Mouse (Mus musculus) cerebellum, adult 2 months (tissue): ENCODE results near the gene Gpm6a. TPM values are rescaled to one million over a fixed set of nuclear protein-coding genes. Genes with fewer than 3 reads are reported as not detected.
"Not testable (repeated sequence)": the region's sequence is repeated elsewhere in the genome, so short reads cannot be mapped to it uniquely, and the experiment has no call there.

Experiments used
- DNase-seq, 2 experiments: peaks; one replicate each; pipeline ENCODE4 v3.0.0; 2021
- H3K27ac ChIP-seq: fragments of 200-500 bp; 2 replicates; pipeline ENCODE4 v1.5.1; 2012; ENCODE audit warnings: low read length, control low read depth, inconsistent platforms; ENCODE audit not compliant: insufficient read depth
- H3K27me3 ChIP-seq: fragments of 200-500 bp; 2 replicates; pipeline ENCODE4 v1.6.1; 2012; ENCODE audit warnings: inconsistent platforms, mild to moderate bottlenecking, low read length, moderate library complexity; ENCODE audit not compliant: control insufficient read depth, insufficient read depth
- H3K4me1 ChIP-seq: fragments of 200-500 bp; 2 replicates; pipeline ENCODE4 v1.6.1; 2011; ENCODE audit warnings: low read length; ENCODE audit not compliant: control insufficient read depth, insufficient read depth
- H3K4me3 ChIP-seq: fragments of 200-500 bp; replicated peaks from 2 replicates; pipeline ENCODE3; 2011; ENCODE audit warnings: mild to moderate bottlenecking, low read depth, low read length, control low read depth; ENCODE audit not compliant: insufficient read depth
- CTCF ChIP-seq: fragments of 200-500 bp; IDR thresholded peaks from 2 replicates; pipeline ENCODE4 v1.5.1; 2011; ENCODE audit warnings: low read depth, mild to moderate bottlenecking, control low read depth, low read length, moderate library complexity, borderline replicate concordance; ENCODE audit not compliant: insufficient read depth
- POLR2A ChIP-seq: fragments of 200-500 bp; IDR thresholded peaks from 2 replicates; pipeline ENCODE4 v1.6.1; 2011; ENCODE audit warnings: low read length, control low read depth, borderline replicate concordance; ENCODE audit not compliant: insufficient read depth
- WGBS: fragments of 180-500 bp; shearing (Covaris S2); methylation state at CpG from one replicate; pipeline ENCODE4 v1.1.7; 2018; 5-methylcytosine and 5-hydroxymethylcytosine counted together
- polyA plus RNA-seq: library from polyadenylated mRNA; depleted of rRNA; stranded (reverse); fragments of >200 nt; gene quantifications from 2 replicates; pipeline ENCODE4 v1.2.3, GENCODE M21; 2012; rRNA removed

The Gpm6a gene
- polyA plus RNA-seq, 1 experiment, result 556 TPM

DNA sequence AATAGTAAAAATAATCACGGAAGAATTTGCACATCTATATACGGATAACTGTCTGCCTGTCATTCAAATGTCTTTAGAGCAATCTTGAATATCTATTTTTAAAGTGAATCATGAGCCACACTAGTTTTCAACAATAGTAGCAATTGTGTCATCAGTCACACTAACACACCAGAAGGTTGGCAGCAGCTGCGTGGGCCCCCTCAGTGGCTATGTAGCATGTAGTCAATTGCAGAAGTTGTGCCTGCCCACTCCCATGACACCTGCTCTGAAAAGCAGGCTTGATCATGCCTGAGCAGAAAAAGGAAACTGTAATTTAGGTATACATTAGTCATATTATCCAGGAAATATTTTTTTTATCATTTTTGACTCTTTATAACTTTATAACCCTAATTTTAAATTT lies 93.8 kb downstream of the Gpm6a start:
- Histone ChIP-seq H3K4me3 (no peak overlapping the region), H3K4me1 (peaks cover 9% of the 10 kb centered on the region), H3K27ac (no peak overlapping the region), H3K27me3 (no peaks in the 10 kb centered on the region)
- 14% methylated on average over 3 of the region's 3 CpGs for WGBS
- no peak for TF ChIP-seq CTCF
- no peak for TF ChIP-seq POLR2A
- DNase-seq, result no peak

DNA sequence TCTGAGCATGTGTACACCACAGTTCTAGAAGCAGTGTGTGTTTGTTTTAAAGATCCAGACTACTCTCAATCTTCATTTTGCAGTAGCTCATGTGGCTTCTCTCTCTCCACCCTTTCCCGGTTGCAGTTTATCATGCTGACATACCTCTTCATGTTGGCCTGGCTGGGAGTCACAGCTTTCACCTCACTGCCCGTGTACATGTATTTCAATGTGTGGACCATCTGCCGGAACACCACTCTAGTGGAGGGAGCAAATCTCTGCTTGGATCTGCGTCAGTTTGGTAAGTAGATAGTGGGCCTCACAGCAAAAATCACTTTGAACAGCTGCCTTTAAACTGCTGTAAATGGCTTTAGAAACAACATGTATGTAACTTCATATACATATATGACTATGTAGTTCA lies 95.3 kb downstream of the Gpm6a start:
- 19% methylated on average over 4 of the region's 4 CpGs for WGBS
- Histone ChIP-seq H3K27ac (peak overlapping the region; percentile 88), H3K27me3 (no peaks in the 10 kb centered on the region), H3K4me3 (no peak overlapping the region), H3K4me1 (peaks cover 5% of the 10 kb centered on the region)
- TF ChIP-seq CTCF (no peak), POLR2A (no peak)
- no peak for DNase-seq

DNA sequence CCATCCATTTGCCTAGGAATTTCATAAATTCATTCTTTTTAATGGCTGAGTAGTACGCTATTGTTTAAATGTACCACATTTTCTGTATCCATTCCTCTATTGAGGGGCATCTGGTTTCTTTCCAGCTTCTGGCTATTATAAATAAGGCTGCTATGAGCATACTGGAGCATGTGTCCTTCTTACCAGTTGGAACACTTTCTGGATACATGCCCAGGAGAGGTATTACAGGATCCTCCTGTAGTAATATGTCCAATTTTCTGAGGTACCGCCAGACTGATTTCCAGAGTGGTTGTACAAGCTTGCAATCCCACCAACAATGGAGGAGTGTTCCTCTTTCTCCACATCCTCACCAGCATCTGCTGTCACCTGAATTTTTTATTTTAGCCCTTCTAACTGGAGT lies 114.2 kb downstream of the Gpm6a start:
- WGBS, result 21% methylated on average over 2 of the region's 2 CpGs
- peak in 1 of 2 experiments; percentile 81 for DNase-seq
- not testable (repeated sequence) for H3K4me1 ChIP-seq, H3K4me3 ChIP-seq, H3K27ac ChIP-seq, H3K27me3 ChIP-seq

DNA sequence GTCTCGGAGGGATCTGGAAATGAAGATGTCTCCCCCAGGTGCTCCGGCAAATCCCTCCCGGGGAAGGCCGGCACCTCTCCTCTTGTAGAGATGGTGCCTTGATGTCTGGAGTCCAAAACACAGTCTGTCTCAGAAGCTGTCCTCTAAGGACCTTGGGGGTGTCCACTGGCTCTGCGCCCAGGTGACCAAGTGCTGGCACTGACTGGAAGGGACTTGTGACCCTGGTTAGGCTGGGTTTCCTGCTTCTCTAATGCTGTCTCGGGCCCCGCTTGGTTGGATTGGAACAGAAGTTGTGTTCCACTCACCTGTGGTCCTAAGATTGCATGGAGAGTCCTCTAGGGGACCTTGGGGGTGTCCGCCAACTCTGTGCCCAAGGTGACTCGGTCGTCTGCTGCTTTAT lies 118.8 kb downstream of the Gpm6a start:
- 65% methylated on average over 10 of the region's 10 CpGs for WGBS
- Histone ChIP-seq H3K27ac (no peak overlapping the region), H3K4me3 (no peak overlapping the region), H3K27me3 (no peaks in the 10 kb centered on the region), H3K4me1 (0 out of 2 replicates have a peak, but pooled peaks cover 2% of the 10 kb centered on the region)
- peak in 1 of 2 experiments; percentile 17 for DNase-seq
- TF ChIP-seq CTCF (no peak), POLR2A (no peak)

DNA sequence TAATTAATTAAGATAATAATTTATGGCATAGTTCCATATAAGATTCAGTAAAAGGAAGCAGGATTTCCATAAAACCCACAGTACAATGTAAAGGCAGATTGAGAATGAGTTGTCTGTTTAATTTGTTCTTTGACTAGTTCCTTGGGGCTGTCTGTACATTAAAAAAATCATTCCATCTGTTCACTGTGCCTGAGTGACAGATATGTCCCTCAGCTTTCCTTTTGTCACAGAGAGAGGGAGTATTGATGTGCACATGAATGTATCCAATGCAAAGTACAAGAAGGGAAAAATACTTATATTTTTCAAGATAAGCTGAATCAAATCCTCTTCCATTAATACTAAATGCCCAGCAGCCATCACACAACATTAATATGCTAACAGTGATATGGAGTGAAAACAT lies 147.6 kb downstream of the Gpm6a start:
- no peak for TF ChIP-seq POLR2A
- no peak for TF ChIP-seq CTCF

DNA sequence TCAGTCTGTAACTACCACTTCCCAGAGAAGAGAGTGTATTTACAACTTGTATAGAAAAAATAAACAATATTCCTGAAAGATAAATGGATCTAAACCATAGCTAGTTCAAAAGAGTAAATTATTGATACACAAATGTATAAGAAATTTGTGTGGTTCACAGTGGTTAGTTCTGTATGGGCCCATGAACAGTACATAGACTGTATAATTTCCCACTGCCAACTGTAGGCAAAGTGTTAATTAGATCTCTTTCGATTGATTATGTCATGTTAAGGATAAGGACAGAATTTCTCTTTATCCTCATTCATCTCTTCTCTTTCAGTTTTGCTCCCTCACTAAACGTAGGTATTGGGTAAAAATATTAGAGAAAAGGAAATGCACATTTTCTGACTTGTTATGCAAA lies 148.4 kb downstream of the Gpm6a start:
- no peak for DNase-seq
- no peak overlapping the region for H3K4me3 ChIP-seq
- H3K27ac ChIP-seq, result no peak overlapping the region
- H3K4me1 ChIP-seq, result no peaks in the 10 kb centered on the region; the same call in 1 of the 2 replicates
- no peaks in the 10 kb centered on the region for H3K27me3 ChIP-seq
- WGBS, result 74% methylated on average over 2 of the region's 2 CpGs
- TF ChIP-seq CTCF, result no peak
- no peak for TF ChIP-seq POLR2A

More for the DNA sequence above, 147.6 kb downstream of the Gpm6a start:
- no peak overlapping the region for H3K27ac ChIP-seq
- no peak for DNase-seq
- no peaks in the 10 kb centered on the region; the same call in 1 of the 2 replicates for H3K4me1 ChIP-seq
- H3K4me3 ChIP-seq, result no peak overlapping the region
- H3K27me3 ChIP-seq, result no peaks in the 10 kb centered on the region

DNA sequence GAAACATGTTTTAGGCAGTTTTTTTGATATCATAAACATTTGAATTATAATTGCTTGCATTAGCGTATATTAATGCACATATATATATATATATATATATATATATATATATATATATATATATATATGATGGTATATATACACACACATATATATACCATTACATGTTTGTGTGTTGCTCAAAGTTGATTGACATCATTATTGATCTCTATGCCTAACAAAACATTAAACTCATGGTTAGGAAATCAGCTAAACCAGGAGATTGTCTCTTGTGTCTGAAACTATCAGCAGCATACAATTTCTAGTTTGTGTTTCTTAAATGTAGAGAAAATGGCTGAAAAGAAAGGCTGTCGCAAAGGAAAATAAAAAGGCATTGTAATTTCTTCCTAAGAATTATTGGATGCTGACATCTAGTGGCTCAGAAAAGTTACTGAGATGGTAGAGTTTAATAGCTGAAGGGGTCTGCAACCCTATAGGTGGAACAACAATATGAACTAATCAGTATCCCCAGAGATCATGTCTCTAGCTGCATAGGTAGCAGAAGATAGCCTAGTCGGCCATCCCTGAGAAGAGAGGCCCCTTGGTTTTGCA lies 149.3 kb downstream of the Gpm6a start:
- 32% methylated on average over 3 of the region's 3 CpGs for WGBS
- Histone ChIP-seq H3K4me1 (no peaks in the 10 kb centered on the region; the same call in 1 of the 2 replicates), H3K27ac (no peak overlapping the region), H3K4me3 (peak overlapping the region; percentile 57), H3K27me3 (no peaks in the 10 kb centered on the region)
- peak in 1 of 2 experiments; percentile 42 for DNase-seq
- TF ChIP-seq POLR2A, result no peak
- 0 out of 2 replicates have a peak, but pooled peaks have one; percentile 1 for TF ChIP-seq CTCF

Other genes starting within 250 kb of the Gpm6a start
- gene Wdr17, start 67.7 kb upstream of the Gpm6a start, polyA plus RNA-seq, result 6.7 and 7.3 TPM in 2 replicates